Mouse (Mus musculus) urinary bladder, postnatal 25 days (tissue): ENCODE results near the gene Mrps17.

Source experiments
- DNase-seq: peaks from one replicate; pipeline ENCODE4 v3.0.0; 2022; ENCODE audit warnings: low spot score

Mrps17 gene

DNA sequence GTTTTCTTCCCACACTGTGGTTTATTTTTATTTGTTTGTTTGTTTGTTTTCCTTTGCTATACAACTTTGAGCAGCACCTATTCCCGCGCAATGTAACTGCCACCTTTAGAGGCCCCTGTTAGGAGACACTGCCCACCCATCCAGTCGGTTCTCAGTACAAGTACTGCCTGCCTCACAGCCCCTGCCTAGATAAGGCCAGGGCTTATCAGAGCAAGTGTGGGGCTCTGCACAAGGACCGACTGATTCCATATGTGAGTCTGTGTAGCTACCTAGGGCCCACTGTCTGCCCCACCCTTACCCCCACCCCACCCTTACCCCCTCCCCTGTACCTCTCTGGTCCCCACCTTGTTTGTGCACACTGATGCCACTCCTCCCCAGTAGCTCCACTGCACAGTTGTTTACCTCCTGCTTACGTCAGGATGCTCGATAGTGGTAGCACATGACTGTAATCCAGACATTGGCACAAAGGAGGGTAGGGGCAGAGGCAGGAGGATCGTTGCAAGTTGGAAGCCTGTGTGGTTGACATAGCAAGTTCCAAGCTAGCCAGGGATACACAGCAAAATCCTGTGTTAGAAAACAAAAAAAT lies 27.7 kb downstream of the Mrps17 start:
- DNase-seq = no peak

DNA sequence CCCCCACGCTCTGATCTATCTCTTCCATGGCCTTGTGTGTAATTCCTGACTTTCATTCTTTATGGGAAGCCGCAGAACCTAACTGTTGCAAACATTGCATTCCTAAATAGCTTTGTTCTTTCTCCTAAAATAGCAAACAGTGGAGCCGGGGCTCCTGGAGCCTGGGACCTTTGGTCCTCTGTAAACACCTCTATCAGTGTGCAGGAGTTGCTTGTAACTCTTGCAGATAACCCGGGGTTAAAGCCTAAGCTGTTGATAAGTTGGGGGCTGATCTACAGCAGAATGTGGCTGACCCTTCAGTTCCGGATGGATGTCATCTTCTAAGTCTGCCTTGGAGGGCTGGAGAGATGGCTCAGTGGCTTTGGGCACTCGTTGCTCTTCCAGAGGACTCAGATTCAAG lies 28.8 kb downstream of the Mrps17 start:
- DNase-seq = no peak

DNA sequence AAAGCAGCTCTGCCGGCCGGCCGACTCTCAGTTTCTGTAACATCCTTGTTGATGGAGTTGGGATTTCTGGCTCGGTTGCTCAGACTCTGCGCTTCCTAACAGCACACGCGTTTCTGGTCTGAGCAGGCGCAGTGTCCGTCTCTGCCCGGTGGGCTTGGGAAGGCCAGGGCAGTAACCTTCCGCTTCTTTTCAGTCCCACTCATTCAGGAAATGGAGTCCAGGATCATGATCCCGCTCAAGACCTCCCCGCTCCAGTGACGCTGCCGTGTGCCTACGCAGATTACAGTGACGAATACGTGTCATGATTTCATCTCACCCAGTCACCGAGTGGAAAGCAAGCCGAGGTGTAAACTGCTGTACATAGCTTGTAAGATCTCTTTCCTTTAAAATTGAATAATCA lies 41.6 kb downstream of the Mrps17 start:
- no peak for DNase-seq

DNA sequence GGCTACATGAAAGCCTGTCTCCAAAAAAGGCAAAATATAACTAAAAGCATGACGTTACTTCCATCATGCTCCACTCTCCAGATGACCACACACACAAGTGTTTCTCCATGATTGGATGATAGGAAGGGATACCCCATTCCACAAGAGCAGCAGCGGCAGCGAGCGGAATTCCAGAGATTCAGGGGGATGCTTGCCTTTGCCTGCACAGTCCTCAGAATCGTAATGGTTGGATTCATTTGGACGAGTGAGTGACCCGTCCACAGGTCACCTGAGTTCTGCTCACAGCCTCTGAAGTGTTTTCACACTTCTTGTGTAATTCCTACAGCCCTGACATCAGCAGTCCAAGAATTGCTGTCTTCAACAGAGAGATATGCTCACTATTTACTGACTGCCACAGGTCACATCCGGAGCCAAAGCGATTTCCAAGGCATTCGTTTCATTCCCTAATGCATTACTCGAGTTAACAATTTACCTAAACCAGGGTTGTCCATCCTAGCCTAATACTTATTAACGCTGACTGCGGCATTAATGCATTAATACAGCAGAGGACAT lies 44.7 kb downstream of the Mrps17 start:
- no peak for DNase-seq

DNA sequence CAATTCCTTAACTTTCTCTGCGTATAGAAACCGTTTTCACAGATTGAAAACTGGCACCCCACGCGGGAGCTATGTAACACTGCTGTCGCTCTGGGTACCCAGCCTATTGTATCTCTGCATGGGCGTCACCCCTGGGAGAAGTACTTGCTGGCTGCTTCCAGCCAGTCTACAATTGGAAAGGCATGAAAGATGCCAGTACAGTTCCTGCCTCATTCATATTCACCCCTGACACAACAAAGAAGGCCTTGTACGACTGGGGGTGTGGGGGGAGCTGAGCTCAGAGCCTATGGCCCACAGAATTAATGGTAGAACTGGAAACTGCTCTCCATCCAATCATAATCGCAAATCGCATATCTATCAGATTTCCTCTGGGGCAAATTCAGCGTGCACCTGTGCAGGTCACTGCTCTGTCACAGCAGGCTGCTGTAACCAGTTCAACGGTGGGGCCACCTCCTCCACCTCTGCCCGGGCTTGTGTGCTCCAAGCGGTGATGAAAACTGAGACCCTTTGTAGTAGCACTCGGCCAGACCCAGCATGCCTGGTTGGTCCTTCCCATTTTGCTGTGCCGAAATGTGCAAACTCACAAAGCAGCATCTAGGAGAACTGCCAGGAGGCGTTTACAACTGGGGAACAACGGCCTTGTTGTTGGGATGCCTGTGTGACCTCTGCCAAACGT lies 46.7 kb downstream of the Mrps17 start:
- no peak for DNase-seq

DNA sequence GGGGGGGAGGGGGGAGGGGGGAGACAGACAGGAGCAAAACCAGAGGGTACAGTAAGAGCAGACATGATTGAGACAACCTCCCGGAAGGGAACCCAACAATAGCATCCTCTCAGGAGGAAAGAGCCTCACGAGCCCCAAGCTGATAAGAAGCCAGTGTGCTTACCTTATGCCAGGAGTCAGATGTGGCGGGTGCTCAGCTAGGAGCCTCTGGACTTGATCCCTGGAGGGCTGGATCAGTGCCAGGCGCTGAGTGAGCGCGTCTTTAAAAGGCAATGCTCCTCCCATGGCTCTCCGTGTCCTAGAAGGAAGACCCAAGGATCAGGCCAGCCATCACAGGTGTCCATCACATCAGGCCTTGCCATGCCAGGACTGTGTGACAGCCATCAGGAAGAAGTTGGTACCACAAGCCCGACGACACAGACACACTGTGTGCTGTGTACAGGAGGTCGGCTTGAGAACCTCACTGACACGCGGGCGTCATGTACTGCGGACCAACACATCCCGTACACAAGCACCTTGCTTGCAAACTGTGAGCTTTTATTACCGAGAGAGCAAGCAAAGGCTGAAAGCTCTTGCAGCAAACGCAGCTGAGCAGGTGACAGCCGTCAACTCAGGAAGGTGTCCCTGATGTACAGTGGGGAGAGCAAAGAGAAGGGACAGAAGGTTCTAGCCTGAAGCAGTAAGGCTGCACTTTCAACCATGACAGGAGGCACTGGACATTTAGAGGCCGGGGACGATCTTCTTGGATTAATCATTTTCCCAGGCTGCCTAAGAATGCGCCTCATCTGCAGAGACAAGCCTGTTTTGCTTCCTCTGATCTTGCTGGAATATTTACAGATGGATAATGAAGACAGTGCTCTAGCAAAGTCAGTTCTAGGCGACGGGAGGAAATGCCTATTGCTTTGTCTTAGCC lies 55.4 kb downstream of the Mrps17 start:
- DNase-seq = no peak
